Mouse (Mus musculus): Measurements from ENCODE around the gene Anks1. TPM values are rescaled to one million over a fixed set of nuclear protein-coding genes. Genes with fewer than 3 reads are reported as not detected.
A peak's percentile ranks its signal among the peaks of the same experiment; 100 is the strongest.

Anks1 gene
- total RNA-seq, 1 experiment from 2014 or later: 16.1 TPM

GRCm38 (mm10) chr17:27982712-27983266 is 73.7 kb downstream of the Anks1 start:
- no peak for ATAC-seq (replicated peaks; ENCODE audit: insufficient number of reproducible peaks, low FRiP score, low TSS enrichment, poor library complexity, severe bottlenecking)

GRCm38 (mm10) chr17:27984421-27984820 is 75.3 kb downstream of the Anks1 start:
- ATAC-seq (replicated peaks; ENCODE audit: insufficient number of reproducible peaks, low FRiP score, low TSS enrichment, poor library complexity, severe bottlenecking): no peak

GRCm38 (mm10) chr17:27986106-27986505 is 77.0 kb downstream of the Anks1 start:
- no peak for ATAC-seq (replicated peaks; ENCODE audit: insufficient number of reproducible peaks, low FRiP score, low TSS enrichment, poor library complexity, severe bottlenecking)

- ATAC-seq (replicated peaks; ENCODE audit: insufficient number of reproducible peaks, low FRiP score, low TSS enrichment, poor library complexity, severe bottlenecking): peak; percentile 83
These were observed 80.9 kb downstream of the Anks1 start for GRCm38 (mm10) chr17:27989807-27990542.

GRCm38 (mm10) chr17:27994001-27994944 is 85.2 kb downstream of the Anks1 start:
- no peak for ATAC-seq (replicated peaks; ENCODE audit: insufficient number of reproducible peaks, low FRiP score, low TSS enrichment, poor library complexity, severe bottlenecking)

GRCm38 (mm10) chr17:27996320-27996719 is 87.2 kb downstream of the Anks1 start:
- no peak for ATAC-seq (replicated peaks; ENCODE audit: insufficient number of reproducible peaks, low FRiP score, low TSS enrichment, poor library complexity, severe bottlenecking)

- ATAC-seq (replicated peaks; ENCODE audit: insufficient number of reproducible peaks, low FRiP score, low TSS enrichment, poor library complexity, severe bottlenecking): no peak
These were observed 88.1 kb downstream of the Anks1 start for GRCm38 (mm10) chr17:27997212-27997611.

- ATAC-seq (replicated peaks; ENCODE audit: insufficient number of reproducible peaks, low FRiP score, low TSS enrichment, poor library complexity, severe bottlenecking): peak; percentile 14; the same call in 1 of the 2 replicates
These were observed 90.7 kb downstream of the Anks1 start for GRCm38 (mm10) chr17:27999683-28000273.

- no peak for ATAC-seq (replicated peaks; ENCODE audit: insufficient number of reproducible peaks, low FRiP score, low TSS enrichment, poor library complexity, severe bottlenecking)
These were observed 91.3 kb downstream of the Anks1 start for GRCm38 (mm10) chr17:28000389-28000788.

GRCm38 (mm10) chr17:28000851-28001250 is 91.7 kb downstream of the Anks1 start:
- ATAC-seq (replicated peaks; ENCODE audit: insufficient number of reproducible peaks, low FRiP score, low TSS enrichment, poor library complexity, severe bottlenecking): no peak

GRCm38 (mm10) chr17:28005393-28005792 is 96.3 kb downstream of the Anks1 start:
- no peak for ATAC-seq (replicated peaks; ENCODE audit: insufficient number of reproducible peaks, low FRiP score, low TSS enrichment, poor library complexity, severe bottlenecking)

- 0 out of 2 replicates have a peak, but pooled peaks have one; percentile 4 for ATAC-seq (replicated peaks; ENCODE audit: insufficient number of reproducible peaks, low FRiP score, low TSS enrichment, poor library complexity, severe bottlenecking)
These were observed 97.1 kb downstream of the Anks1 start for GRCm38 (mm10) chr17:28006208-28006607.

GRCm38 (mm10) chr17:28006611-28007010 is 97.5 kb downstream of the Anks1 start:
- ATAC-seq (replicated peaks; ENCODE audit: insufficient number of reproducible peaks, low FRiP score, low TSS enrichment, poor library complexity, severe bottlenecking): no peak

GRCm38 (mm10) chr17:28007179-28007811 is 98.2 kb downstream of the Anks1 start:
- peak; percentile 66 for ATAC-seq (replicated peaks; ENCODE audit: insufficient number of reproducible peaks, low FRiP score, low TSS enrichment, poor library complexity, severe bottlenecking)

GRCm38 (mm10) chr17:28007857-28008564 is 98.9 kb downstream of the Anks1 start:
- ATAC-seq (replicated peaks; ENCODE audit: insufficient number of reproducible peaks, low FRiP score, low TSS enrichment, poor library complexity, severe bottlenecking): no peak

- no peak for ATAC-seq (replicated peaks; ENCODE audit: insufficient number of reproducible peaks, low FRiP score, low TSS enrichment, poor library complexity, severe bottlenecking)
These were observed 99.5 kb downstream of the Anks1 start for GRCm38 (mm10) chr17:28008565-28008981.

GRCm38 (mm10) chr17:28009066-28009715 is 100.1 kb downstream of the Anks1 start:
- ATAC-seq (replicated peaks; ENCODE audit: insufficient number of reproducible peaks, low FRiP score, low TSS enrichment, poor library complexity, severe bottlenecking): no peak

All from monocyte, adult 5-6 weeks (primary cell).